Mouse (Mus musculus): ENCODE measurements around the gene Akap7.

DNA sequence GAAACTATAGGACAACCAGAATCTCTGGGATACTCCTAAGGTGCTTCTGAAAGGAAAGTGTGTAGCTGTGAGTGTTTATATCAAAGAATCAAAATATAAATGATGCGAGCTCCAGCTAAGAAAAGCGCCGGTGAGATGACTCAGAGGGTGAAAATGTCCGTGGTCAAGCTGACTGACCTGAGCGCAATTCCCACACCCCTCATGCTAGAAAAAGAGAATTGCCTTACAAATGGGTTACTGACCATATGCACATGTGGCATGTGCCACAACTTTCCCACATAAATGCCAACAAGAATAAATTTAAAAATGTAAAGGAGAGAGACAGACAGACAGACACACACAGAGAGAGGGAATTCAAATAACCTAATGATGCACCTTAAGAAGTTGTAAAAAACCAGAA is 33.0 kb upstream of the Akap7 start:
- TF ChIP-seq CTCF (conservative IDR thresholded peaks at IDR 0.05; ENCODE audit: low read length), result no peak
- TF ChIP-seq NANOG (IDR thresholded peaks at IDR 0.05; ENCODE audit: borderline replicate concordance, low read length), result no peak
